In the genomic region with DNA sequence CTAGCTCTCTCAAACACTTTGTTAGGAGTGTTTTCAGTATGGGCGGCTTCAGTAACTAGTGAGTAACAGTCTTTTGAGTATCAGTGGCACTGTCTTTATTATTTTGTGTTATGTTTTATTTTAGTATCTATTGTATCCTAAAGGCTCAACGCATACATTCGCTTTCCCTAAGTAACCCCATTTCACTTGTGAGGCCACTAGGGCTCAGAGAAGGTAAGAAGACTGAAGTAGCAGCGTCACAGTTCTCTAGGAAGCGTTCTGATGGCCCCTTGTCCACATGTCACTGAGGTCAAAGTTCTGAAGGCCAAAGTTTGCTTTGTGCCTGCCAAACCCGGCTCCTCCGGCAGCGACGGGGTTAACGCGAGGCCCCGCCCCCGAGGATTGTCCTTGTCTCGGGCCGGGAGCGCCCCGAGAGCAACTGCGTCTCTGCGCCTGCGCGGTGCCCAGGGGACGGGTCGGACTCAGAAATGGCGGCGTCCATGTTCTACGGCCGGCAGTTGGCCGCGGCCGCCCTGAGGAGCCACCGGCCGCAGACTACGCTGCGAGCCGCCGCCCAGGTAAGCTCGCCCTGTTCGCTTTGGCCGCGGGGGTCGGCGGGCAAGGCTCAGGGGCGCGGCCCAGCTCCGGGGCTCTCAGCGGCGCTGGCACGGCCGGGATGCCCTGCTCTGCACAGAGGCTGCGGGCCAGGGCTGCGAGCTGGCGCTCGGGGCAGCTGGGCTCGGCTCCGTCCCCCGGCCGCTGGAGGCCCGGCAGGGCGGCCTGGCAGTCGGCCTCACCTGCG, we compare ENCODE assay signal across 7 mouse cellular contexts. TPM values are rescaled to one million over a fixed set of nuclear protein-coding genes. Genes with fewer than 3 reads are reported as not detected.
DNase-seq lines count a peak whose midpoint lies in the region; ATAC-seq lines count a peak whose summit lies in the region.

No protein-coding gene starts in this region.

- no peaks in the 10 kb centered on the region for H3K9me3 ChIP-seq in intestine, embryonic 16.5 days (ENCODE audit: control insufficient read depth, low read length)
- no peaks in the 10 kb centered on the region for H3K9me3 ChIP-seq in midbrain, embryonic 11.5 days (ENCODE audit: control insufficient read depth, low read length)

- peak; percentile 89 for DNase-seq in adrenal gland, adult 8-10 months
- peak; percentile 96 for DNase-seq in embryo, embryonic 9.5 days (ENCODE audit: extremely low spot score)
- peak; percentile 97 to 99 for DNase-seq in gastrocnemius, postnatal 4 days (ENCODE audit: low spot score in 2 of 2)
- DNase-seq in left cerebral cortex, postnatal 36 days (ENCODE audit: low spot score in 2 of 2), result peak; percentile 93 to 94
- DNase-seq in midbrain, embryonic 11.5 days (ENCODE audit: low spot score, missing footprints), result peak; percentile 100
- peak; percentile 92 for DNase-seq in skeletal muscle tissue, adult 2 months (ENCODE audit: low read depth, low spot score)

- H3K27me3 ChIP-seq in intestine, embryonic 16.5 days (replicated peaks; ENCODE audit: control insufficient read depth, insufficient read depth, low read length), result no peaks in the 10 kb centered on the region
- no peaks in the 10 kb centered on the region for H3K27me3 ChIP-seq in midbrain, embryonic 11.5 days (ENCODE audit: control insufficient read depth, insufficient read depth, low read length)

- 4% methylated on average over 57 of the region's 61 CpGs for WGBS in intestine, embryonic 16.5 days
- 3% methylated on average over 60 of the region's 61 CpGs for WGBS in midbrain, embryonic 11.5 days

- H3K4me2 ChIP-seq in intestine, embryonic 16.5 days (ENCODE audit: low read depth, low read length), result peak overlapping the region; percentile 67
- H3K4me2 ChIP-seq in midbrain, embryonic 11.5 days, result peak overlapping the region; percentile 84

- no peaks in the 10 kb centered on the region for H3K36me3 ChIP-seq in intestine, embryonic 16.5 days (ENCODE audit: control insufficient read depth, insufficient read depth, low read length)
- H3K36me3 ChIP-seq in midbrain, embryonic 11.5 days (ENCODE audit: control insufficient read depth, insufficient read depth, low read length), result no peaks in the 10 kb centered on the region

- peaks cover 10% of the 10 kb centered on the region for H3K4me1 ChIP-seq in intestine, embryonic 16.5 days (ENCODE audit: control insufficient read depth, insufficient read depth, low read length)
- H3K4me1 ChIP-seq in midbrain, embryonic 11.5 days (ENCODE audit: control insufficient read depth, insufficient read depth, low read length), result peaks cover 7% of the 10 kb centered on the region

- H3K9ac ChIP-seq in intestine, embryonic 16.5 days (ENCODE audit: low read depth, low read length), result peak overlapping the region; percentile 95
- H3K9ac ChIP-seq in midbrain, embryonic 11.5 days (ENCODE audit: low read length), result peak overlapping the region; percentile 96

- intact Hi-C loops in left cerebral cortex, postnatal 36 days (cut with DNase I), result loop anchor here (1.0 kb wide), 1 partner anchor 27 kb away; a partner anchor contains a TSS

- peak; percentile 97 for ATAC-seq in intestine, embryonic 16.5 days
- ATAC-seq in midbrain, embryonic 11.5 days (ENCODE audit: low FRiP score), result peak; percentile 97

- peak overlapping the region; percentile 88 for H3K4me3 ChIP-seq in intestine, embryonic 16.5 days (ENCODE audit: low read length)
- peak overlapping the region; percentile 97 for H3K4me3 ChIP-seq in midbrain, embryonic 11.5 days (ENCODE audit: low read depth, low read length)

- peak overlapping the region; percentile 71 for H3K27ac ChIP-seq in intestine, embryonic 16.5 days (ENCODE audit: low read length)
- H3K27ac ChIP-seq in midbrain, embryonic 11.5 days (ENCODE audit: low read depth, low read length), result peak overlapping the region; percentile 25; the same call in 1 of the 2 replicates

RNA-seq across cellular contexts. Expression of a gene that starts 4.5 kb away (rescaled TPM):
- total RNA-seq in adrenal gland, adult 8-10 months (2022), result 1 to 10 TPM; 5.2 to 7.2 (median 6.9) TPM
- 1 to 10 TPM; 6.2 to 7.3 TPM for total RNA-seq in gastrocnemius, postnatal 4 days (2021)
- 5.7 and 5.8 TPM in 2 replicates for polyA plus RNA-seq in intestine, embryonic 16.5 days (2015; fragmentation: Nextera tagmentation; extraction: Ambion mirVana)
- total RNA-seq in left cerebral cortex, postnatal 36 days (2021), result 1 to 10 TPM; 5.2 to 6.5 TPM
- polyA plus RNA-seq in midbrain, embryonic 11.5 days (2014; fragmentation: Nextera tagmentation; extraction: Ambion mirVana), result 10.8 and 11.4 TPM in 2 replicates

RNA-seq across cellular contexts. Expression of a gene that starts 27.4 kb away (rescaled TPM):
- total RNA-seq in adrenal gland, adult 8-10 months (2022), result 100 to 1,000 TPM; 218 to 281 (median 245) TPM
- 100 to 1,000 TPM; 265 to 310 TPM for total RNA-seq in gastrocnemius, postnatal 4 days (2021)
- polyA plus RNA-seq in intestine, embryonic 16.5 days (2015; fragmentation: Nextera tagmentation; extraction: Ambion mirVana), result 140 and 141 TPM in 2 replicates
- 100 to 1,000 TPM; 143 TPM for total RNA-seq in left cerebral cortex, postnatal 36 days (2021)
- 116 and 129 TPM in 2 replicates for polyA plus RNA-seq in midbrain, embryonic 11.5 days (2014; fragmentation: Nextera tagmentation; extraction: Ambion mirVana)

RNA-seq across cellular contexts. Expression of a gene that starts 42.7 kb away (rescaled TPM):
- total RNA-seq in adrenal gland, adult 8-10 months (2022), result 10 to 100 TPM; 23.1 to 29.5 (median 26.1) TPM
- 10 to 100 TPM; 25.0 to 31.1 TPM for total RNA-seq in gastrocnemius, postnatal 4 days (2021)
- polyA plus RNA-seq in intestine, embryonic 16.5 days (2015; fragmentation: Nextera tagmentation; extraction: Ambion mirVana), result 54.0 and 64.5 TPM in 2 replicates
- total RNA-seq in left cerebral cortex, postnatal 36 days (2021), result 10 to 100 TPM; 28.4 to 28.7 TPM
- polyA plus RNA-seq in midbrain, embryonic 11.5 days (2014; fragmentation: Nextera tagmentation; extraction: Ambion mirVana), result 100 and 105 TPM in 2 replicates

Comparison
In these comparisons a context has a peak if more than half of its experiments do, and no peak if none do; other contexts are left out.
1. Peak in every context shown above with its lines: DNase-seq, ATAC-seq, H3K4me3 ChIP-seq and H3K27ac ChIP-seq.